ENCODE assay signal across 14 mouse cellular contexts in genomic region chr17:70866538-70867114, GRCm38 (mm10).
"Had no signal": no experiment of that assay in that cellular context is flagged by ENCODE, and none has a peak within 500 bp of the region (broad histone marks: within the 10 kb centered on the region; RNA-seq: fewer than 3 reads in every experiment).

No protein-coding gene starts in this region.

- DNase-seq: kidney, adult 8-10 months; kidney, postnatal 14 days; layer of hippocampus, postnatal 36 days; liver, embryonic 13.5 days; liver, postnatal 0 days; lung, postnatal 14 days; right cerebral cortex, postnatal 14 days; thymus, postnatal 4 days had no signal

- H3K9ac ChIP-seq: limb, embryonic 15.5 days; liver, embryonic 13.5 days; liver, postnatal 0 days; lung, embryonic 15.5 days; midbrain, embryonic 12.5 days had no signal

- H3K27me3 ChIP-seq: limb, embryonic 15.5 days; liver, embryonic 13.5 days; lung, embryonic 15.5 days; midbrain, embryonic 12.5 days had no signal

- H3K36me3 ChIP-seq: limb, embryonic 15.5 days; lung, embryonic 15.5 days had no signal

- ATAC-seq: liver, postnatal 0 days had no signal

- H3K9me3 ChIP-seq: limb, embryonic 15.5 days; liver, embryonic 13.5 days; lung, embryonic 15.5 days; midbrain, embryonic 12.5 days had no signal

- H3K4me2 ChIP-seq: limb, embryonic 15.5 days; liver, embryonic 13.5 days; lung, embryonic 15.5 days; midbrain, embryonic 12.5 days had no signal

- H3K4me3 ChIP-seq: limb, embryonic 15.5 days; liver, embryonic 13.5 days; lung, embryonic 15.5 days; megakaryocyte, embryonic 14.5 days; midbrain, embryonic 12.5 days had no signal

- H3K4me1 ChIP-seq: limb, embryonic 15.5 days; liver, embryonic 13.5 days; lung, embryonic 15.5 days; megakaryocyte, embryonic 14.5 days had no signal

- H3K27ac ChIP-seq: limb, embryonic 15.5 days; liver, embryonic 13.5 days; lung, embryonic 15.5 days; macrophage; midbrain, embryonic 12.5 days; stomach, postnatal 0 days had no signal
